Mouse (Mus musculus) megakaryocyte, embryonic 14.5 days (primary cell): ENCODE data around the gene Adgrl1.

Experiments
- FLI1 ChIP-seq: IDR thresholded peaks from 2 replicates; pipeline ENCODE4 v1.6.1; 2012; ENCODE audit warnings: low read length, inconsistent platforms, mixed read lengths
- GATA1 ChIP-seq: IDR thresholded peaks from 3 replicates; pipeline ENCODE4 v1.6.1; 2012; ENCODE audit warnings: mixed read lengths, low read length, inconsistent platforms, borderline replicate concordance

- no peak for TF ChIP-seq GATA1
- no peak for TF ChIP-seq FLI1
These were observed 22.8 kb downstream of the Adgrl1 start for GRCm38 (mm10) chr8:83922727-83923126.
